Mouse (Mus musculus) forebrain, embryonic 10.5 days (tissue): Measurements from ENCODE around the gene Alox5ap. TPM values are rescaled to one million over a fixed set of nuclear protein-coding genes. Genes with fewer than 3 reads are reported as not detected.

Experiments used
- microRNA-seq: library from miRNA; unstranded; fragments of <30 nt; microRNA quantifications from one replicate; pipeline ENCODE4, GENCODE M21; 2017
- polyA plus RNA-seq: library from polyadenylated mRNA; unstranded; fragments of >200 nt; fragmentation: Nextera tagmentation; extraction: Ambion mirVana; gene quantifications from 2 replicates; pipeline ENCODE4 v1.2.1, GENCODE M21; 2016

Gene Alox5ap
- polyA plus RNA-seq, 1 experiment from 2014 or later: 3.9 TPM

Small RNA genes within 50 kb of the gene (microRNA-seq; reads per million reads assigned to microRNA genes)
- not detected for gene Gm24105

Other genes with a start within 250 kb of the Alox5ap start
- 73.3 and 76.2 TPM in 2 replicates for gene Uspl1, start 80.4 kb upstream of the Alox5ap start, polyA plus RNA-seq
- gene Hmgb1, start 80.3 kb upstream of the Alox5ap start, polyA plus RNA-seq: 1,643 and 1,661 TPM in 2 replicates
- 0.47 and 0.60 TPM in 2 replicates for gene Medag, start 147.0 kb downstream of the Alox5ap start, polyA plus RNA-seq
- gene Tex26, start 174.9 kb downstream of the Alox5ap start, polyA plus RNA-seq: 1.5 and 2.2 TPM in 2 replicates